Mouse (Mus musculus) adrenal gland, postnatal 14 days (tissue): ENCODE data around the gene Adora3. TPM values are rescaled to one million over a fixed set of nuclear protein-coding genes. Genes with fewer than 3 reads are reported as not detected.
"Not testable (repeated sequence)": the region's sequence is repeated elsewhere in the genome, so short reads cannot be mapped to it uniquely, and the experiment has no call there.

ENCODE experiments used
- DNase-seq: peaks from one replicate; pipeline ENCODE4 v3.0.0; 2021; ENCODE audit warnings: mixed read lengths
- total RNA-seq: library from RNA; stranded (reverse); gene quantifications from 2 replicates; pipeline ENCODE4 v1.2.3, GENCODE M21; 2021

Gene Adora3
- total RNA-seq, 1 experiment from 2014 or later, result 0.33 TPM

DNA sequence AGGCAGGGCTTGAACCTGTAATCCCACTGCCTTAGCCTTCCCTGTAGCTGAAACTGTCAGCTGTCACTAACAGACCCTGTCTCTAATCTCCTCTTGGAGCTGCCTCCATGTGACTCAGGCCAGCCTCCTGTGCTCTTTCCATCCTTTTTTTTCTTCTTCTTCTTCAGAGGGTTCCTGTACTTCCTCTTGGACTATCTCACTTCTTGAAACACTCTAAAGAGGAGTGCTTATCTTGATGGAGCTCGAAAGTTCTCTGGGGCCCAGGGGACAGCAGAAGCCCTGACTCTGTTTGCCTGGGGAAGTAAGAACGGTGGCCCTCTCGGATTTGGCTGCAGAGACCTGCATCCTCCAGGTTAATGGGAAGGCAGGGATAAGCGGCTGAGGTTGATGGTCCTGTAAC is 33.6 kb downstream of the Adora3 start:
- no peak for DNase-seq

DNA sequence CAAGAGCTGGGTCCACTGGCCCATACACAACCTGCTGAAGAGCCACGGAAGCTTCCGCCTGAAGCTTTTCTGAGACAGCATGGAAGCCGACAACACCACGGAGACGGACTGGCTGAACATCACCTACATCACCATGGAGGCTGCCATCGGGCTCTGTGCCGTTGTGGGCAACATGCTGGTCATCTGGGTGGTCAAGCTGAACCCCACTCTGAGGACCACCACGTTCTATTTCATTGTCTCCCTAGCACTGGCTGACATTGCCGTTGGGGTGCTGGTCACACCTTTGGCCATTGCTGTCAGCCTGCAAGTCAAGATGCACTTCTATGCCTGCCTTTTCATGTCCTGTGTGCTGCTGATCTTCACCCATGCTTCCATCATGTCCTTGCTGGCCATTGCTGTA is 34.1 kb downstream of the Adora3 start:
- no peak for DNase-seq

DNA sequence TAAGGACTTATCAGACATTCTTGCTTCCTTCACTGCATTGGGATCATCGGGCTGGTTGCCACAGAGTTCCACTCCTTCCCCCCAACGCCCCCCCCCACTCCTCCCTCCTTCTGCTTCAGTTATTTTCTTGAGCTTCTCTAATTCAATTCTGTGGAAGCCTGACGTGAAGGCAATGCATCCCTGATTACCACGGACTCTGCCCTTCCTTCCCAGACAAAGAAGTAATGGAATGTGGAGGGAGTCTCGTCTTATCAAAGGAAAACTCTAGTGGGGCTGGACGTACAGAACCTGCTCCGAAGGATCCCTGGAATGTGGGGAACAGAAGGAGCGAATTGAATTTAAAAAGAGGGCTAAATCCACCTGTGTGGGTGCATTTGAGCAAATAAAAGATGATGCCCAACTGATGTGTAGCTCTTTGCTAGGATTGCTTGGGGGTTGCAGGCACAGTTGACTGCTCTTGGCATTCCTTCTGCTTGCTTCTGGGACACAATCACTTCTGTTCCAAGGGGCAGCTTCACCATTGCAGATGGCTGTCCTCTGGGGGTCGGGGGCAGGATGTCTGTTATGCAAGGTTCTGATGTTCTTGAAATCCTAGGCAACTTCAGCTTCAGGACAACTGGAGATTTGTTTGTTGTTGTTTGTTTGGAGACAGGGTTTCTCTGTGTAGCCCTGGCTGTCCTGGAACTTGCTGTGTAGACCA is 37.4 kb downstream of the Adora3 start:
- DNase-seq, result no peak

DNA sequence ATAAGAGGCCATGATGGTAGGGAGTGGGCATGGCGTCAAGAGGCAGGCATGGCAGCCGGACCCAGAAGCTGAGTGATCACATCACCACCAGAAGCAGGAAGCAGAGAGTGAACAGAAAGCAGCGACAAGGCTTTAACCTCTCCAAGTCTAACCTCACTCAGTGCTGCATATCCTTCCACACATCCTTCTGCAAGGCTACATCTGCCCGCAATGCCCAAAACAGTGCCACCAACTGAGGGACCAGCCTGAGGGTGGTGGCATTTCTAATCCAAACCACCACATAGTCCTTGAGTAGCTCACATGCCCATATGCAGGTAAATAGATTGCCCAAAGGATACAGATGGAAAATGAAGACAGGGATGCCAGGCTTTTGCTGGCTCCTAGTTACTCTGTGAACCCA is 38.3 kb downstream of the Adora3 start:
- no peak for DNase-seq

DNA sequence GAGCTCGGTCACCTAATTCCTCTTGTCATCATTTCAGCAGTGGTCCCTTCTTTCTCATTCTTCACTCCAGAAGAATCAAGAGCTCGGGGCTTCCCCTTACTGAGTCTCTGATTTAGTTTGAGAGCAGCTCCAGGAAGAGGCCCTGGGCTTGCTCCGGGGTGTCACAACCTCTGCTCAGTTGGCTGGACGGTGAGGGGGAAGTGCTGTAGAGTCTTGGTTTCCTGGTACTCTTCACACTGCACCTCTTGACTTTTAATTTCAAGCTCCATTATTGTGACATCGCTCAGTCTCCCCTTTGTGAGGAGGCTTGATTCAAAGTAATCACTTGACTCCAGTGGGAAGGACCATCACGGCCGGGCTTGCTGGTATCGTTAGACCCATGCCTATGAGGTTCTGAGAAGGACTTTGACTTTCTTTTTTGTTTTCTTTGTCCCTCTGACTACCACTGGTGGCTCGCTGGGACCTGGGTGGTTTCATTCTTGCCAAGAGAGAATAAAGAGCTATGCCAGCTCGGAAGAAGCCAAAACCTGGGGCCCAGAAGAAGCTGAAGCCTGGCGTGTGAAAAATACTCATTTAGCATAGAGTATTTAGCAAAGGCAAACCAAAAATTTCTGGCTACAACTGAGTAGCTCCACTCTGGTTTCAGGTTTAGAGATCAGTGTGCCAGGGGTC is 40.0 kb downstream of the Adora3 start:
- DNase-seq, result peak; percentile 27

DNA sequence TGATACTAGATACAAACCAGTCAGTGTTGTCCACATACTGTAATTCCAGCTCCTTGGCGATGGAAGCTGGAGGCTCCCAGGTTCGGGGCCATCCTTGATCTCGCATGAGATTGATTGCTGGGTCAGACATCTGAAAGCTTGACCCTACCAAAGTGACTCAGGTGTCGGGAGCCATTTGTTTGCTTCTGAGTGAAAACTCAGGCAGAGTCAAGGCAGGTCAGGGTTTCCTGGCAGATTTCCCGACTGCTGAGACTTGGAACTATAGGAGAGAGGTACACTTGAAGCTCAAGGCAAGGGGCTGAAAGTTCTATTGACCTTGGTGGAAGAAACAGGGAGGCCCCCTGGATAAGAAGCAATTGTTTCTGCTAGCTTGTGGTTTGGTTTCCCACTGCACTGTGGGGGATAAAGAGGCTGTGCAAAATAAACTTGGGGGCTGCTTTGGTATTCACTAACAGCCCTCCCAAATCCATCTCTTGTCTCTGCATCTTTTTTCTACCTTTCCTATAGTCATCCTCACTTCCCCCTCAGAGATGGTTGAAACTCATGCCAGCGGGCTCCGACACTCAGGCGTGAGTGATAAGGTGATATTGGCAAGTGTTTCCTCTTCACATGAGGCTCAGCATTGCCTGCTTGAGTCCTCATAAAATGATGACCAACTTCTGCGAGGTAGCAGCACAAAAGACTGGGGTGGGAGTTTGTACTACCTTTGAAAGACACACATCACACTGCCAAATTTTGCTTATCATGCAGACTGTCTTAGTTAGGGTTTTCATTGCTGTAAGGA is 41.6 kb downstream of the Adora3 start:
- peak; percentile 27 for DNase-seq

DNA sequence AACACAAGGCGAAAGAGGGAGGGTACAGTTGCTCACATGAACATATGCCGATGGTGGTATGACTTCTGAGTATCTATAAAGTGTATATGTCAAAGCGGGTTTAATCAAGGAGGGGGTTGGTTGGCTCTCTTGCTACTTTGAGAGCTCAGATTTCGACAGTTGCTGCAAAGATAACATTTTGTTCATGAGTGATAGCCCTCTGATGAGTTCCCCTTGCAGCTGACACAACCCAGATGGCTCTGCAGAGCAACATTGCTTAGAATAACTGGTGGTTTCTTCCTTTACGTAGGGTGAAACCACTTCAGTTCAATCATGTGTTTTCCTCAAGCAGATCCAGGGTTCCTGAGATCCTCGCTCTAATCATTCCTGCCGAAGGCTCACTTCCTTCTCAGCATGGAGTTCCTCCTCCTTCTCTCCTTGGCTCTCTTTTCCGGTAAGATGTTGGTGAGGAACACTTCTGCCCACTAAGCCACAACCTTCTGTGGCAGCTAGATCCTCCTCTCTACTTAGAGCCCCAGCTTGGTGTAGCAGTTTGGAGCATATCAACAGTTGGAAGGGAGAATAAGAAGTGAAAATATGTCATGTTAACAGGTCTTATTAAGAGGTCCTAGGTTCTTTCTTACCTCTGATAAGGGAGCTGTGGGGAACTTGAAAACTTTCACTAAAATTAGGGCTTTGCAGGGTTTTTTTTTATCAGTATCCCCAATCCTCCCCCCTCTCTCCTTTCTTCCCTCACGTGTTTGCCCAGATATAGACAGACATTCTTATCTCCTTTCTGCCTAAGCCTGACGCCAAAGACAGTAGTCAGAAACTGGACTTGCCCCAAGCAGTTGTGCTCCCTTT is 43.4 kb downstream of the Adora3 start:
- DNase-seq, result no peak

DNA sequence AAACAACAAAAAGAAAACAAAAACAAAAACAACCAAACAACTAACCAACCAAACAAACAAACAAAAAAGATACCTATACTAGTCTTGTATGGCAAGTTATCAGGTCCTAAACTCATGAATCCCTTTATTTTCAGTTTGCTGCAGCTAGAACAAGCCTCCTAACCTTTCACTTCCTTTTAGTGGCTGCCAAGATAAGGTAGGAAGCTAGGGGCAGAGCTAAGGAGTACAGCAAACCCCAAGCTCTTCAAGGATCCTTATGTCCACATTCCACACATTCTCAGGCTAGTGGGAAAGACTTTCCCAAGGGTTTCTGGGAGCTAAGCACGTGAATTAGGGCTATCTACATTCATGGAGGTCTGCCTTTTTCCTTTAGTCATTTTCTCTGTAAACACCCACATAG is 44.6 kb downstream of the Adora3 start:
- no peak for DNase-seq

DNA sequence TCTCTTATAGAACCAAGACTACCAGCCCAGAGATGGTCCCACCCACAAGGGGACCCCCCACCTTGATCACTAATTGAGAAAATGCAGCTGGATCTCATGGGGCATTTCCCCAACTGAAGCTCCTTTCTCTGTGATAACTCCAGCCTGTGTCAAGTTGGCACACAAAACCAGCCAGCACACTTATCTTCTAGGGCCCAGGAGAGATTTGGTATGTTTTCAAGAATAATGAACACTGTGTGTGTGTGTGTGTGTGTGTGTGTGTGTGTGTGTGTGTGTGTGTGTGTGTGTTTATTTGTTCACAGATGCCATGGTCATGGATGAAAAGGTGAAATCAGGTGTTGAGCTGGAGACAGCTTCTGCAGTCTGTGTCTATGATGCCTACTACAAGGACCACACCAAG is 45.8 kb downstream of the Adora3 start:
- DNase-seq, result not testable (repeated sequence)

DNA sequence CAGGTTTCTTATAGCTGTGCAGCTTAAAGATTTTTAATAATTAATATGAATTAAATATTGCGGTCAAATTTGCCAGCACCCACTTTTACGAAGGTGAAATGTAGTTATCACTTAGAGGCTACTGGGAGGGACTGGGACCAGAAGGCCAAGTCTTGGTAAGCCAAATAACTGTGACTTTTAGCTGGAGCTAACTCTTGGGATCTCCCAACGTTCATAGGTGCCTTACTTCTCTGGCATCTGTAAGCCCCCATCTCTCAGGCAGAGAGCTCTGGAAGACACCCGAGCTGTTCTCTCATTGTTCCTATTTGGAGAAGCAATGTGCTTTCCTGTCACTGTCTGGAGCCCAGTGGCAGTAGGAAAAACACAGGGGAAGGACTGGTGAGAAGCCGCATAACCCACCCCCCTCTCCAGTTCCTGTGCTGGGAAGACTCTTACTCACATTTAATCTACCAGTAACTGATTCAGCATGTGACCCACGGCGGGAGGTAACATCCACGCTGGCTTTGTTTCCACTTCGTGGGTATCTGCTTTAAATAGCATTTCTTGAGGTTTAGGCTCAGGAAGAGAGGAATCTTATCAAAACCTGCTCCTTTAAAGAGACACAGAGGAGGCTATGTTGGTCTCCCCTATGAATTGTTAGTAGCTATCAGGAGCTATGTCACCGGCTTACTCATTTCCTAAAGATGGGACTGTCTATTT is 47.1 kb downstream of the Adora3 start:
- DNase-seq, result no peak

DNA sequence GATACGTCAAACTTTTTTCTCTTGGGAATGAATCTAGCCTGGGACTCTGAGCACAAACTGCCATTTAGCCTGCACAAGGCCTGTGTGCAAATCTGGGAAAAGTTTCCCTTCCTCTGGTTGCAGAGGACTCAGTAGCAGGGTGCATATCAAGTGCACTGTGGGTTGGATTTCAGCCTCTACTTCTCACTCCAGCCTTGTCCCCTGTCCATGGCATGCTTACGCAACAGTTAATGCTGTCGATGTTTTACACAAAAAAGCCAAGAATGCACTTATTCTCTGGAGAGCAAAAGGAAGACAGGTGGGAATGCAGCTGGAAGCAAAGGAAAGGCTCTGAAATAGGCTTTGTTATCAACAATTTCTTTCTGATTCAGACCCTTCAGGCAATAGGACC is 47.7 kb downstream of the Adora3 start:
- no peak for DNase-seq

DNA sequence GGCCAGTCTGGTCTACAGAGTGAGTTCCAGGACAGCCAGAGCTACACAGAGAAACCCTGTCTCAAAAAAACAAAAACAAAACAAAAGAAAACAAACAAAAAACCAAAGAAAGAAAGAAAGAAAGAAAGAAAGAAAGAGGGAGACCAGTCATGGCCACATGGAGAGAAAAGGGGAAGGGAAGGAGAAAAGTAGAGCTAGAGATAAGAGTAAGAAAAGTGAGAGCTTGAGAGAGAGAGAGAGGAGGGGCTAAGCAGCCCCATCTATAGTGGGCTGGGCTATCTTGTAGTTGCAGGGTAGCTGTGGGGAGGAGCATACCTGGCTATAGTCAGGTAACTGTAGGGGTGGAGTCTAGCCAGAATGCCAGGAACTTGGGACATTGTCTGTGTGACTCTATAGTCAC is 50.1 kb downstream of the Adora3 start:
- not testable (repeated sequence) for DNase-seq

DNA sequence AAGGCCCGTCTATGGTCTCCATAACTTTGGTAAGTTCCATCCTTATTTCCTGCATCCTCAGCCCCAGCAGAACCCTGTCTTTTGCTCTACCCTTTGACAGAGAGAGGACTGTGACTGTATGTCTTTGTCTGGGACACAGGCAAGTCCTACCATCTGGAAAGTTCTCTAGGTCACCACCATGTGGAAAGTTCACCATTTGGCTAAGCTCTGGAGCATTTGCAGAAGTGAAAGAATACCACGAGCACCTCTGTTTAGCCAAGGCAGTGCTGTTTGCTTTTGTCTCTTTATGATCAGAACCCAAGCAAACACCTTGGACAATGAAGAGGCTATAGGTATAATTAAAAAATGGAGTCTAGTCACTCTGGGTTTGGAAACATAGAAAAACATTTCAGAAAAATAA is 51.3 kb downstream of the Adora3 start:
- DNase-seq, result no peak

DNA sequence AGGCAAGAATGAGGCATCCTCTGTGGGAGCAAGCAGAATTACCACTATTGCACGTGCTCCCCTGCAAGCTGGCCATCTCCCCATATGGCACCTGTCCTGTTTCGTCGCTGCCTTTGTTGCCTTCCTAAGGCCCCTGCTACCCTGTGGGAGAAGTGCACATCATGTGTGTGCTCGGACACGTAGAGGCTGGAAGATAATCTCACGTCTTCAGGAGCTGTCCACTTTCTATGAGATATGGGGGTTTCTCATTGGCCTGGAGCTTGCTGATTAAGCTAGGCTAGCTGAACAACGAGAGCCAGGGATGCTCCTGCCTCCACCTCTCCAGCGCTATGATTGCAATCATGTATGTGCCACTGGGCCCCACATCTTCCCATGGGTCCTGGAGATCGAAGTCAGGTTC is 54.0 kb downstream of the Adora3 start:
- DNase-seq, result no peak

DNA sequence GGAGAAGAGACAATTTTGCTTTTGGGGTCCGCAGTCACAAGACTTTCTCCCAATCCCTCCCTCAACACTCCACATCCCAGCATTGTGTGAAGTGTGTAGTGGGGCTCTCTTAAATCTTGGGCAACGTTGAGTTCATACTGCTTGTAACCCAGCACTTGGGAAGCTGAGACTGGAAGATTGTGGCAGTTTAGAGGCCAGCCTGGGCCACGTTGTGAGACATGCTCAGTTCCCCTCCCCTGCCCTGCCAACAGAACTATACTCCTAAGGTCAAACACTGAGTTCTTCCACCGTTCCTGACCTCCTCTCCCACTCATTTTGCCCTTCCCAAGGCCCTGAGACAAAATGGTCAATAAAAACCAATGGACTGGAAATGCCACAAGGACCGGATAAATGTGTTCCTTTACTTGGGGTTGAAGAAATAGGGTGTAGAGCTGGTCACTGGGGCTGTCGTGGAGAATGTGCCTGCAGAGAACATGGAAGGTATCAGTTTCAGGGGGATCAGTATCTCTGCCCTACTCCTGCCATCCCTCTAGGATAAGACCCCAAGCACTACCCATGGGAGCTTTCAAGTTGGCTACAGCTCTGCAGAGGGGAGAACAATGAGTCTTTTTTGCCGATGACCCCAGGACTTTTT is 57.0 kb downstream of the Adora3 start:
- no peak for DNase-seq

DNA sequence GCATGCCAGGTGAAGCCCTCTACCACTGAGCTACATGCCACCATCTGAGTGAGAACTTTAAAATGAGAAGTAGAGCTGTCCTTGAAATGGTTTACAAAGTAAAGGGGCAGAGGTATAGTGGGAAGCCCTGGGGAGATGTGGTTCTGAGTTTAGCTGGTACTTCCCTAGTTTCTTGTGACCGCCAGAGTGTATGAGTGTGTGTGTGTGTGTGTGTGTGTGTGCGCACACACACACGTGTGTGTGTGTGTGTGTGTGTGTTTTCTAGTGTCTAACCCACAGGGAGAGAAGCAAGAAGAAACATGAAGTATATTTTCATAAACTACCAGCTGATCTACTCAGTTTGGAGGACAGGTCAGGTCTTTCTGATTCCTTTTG is 57.5 kb downstream of the Adora3 start:
- DNase-seq, result no peak

DNA sequence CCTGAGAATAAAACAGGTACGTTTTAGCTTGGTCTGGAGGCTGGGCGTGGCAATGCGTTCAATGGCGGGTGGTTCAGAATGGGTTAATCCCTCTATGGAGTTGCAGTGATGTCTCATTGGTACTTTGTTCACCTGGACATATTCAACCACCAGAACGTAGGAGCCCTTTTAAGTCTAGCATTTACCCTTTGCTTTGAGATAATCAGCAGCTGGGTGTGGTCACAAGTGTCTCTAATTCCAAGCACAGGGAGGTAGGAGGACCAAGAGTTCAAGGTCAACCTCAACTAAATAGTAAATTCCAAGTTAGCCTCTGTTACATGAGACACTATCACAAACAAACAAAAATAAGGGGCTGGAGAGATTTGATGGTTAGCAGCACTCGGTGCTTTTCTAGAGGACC is 58.1 kb downstream of the Adora3 start:
- DNase-seq, result no peak

DNA sequence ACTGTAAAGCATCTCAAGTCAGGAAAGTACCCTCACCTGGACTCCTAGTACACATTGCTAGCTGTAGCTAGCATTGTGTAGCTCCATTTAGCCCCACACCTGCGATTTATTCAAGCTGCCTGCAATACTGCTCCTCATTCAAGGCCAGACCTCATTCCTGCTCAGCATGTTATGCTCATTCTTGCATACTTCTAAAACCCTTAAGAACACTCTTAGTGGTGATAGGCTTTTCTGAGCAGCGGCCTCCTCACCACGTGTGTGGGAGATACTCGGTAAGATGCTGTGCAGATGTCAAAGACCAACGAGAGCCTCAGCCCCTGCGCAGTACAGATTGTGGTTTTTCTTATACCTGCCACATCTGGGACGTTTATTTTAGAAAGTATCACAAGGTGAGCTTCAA is 59.2 kb downstream of the Adora3 start:
- DNase-seq, result no peak

DNA sequence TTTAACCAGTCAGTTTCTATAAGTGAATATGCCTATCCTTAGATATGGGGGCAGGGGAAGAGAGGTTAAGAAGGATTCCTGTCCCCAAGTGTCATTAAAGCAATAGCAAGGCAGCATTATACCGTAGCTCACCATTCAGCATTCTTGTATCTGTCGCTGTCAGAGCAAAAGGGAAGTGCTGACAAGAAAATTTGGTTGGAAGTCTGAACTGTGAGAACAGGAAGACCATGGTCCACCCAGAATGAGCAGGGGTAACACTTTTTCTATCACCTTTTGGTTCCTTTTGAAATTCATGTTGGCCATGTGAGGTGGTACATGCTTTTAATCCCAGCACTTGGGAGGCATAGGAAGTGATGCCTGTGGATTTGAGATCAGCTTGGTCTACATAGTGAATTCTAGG is 60.4 kb downstream of the Adora3 start:
- no peak for DNase-seq

DNA sequence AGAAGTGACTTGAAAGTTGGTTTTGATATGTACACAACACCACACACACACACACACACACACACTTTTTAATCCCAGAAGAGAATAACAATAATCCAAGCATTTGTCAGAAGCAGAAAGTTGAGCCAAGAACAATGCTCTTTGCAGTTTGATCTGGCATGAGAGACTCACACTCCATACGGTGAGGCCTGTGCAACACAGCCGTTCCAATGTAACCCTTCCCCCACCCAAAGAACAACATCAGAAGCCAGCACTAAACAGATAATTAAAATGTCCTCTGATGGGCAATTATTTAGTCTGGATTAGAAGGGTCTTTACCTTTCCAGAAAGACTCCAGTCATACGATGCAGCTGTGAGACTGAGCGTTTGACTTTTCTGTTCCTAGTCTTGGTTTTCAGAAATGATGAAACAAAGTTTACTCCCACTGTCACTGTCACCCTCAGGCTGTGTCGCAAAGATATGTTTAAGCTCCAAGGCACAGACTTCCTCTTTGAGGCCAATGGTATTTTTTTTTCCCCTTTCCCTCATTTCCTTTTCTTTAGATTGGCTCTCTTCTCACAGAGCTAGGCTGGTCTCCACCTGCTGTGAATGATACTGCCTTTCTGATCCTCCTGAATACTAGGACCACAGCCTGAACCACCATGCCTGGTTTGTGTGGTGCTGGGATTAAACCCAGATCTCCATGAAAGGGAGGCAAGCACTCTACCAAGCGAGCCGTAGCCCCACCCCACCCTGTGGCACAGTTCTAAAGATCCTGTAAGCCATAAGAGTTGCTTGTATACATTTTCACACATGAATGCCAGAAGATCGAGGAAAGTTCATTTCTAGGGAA is 61.8 kb downstream of the Adora3 start, which contains the start of gene I830077J02Rik:
TSS of gene I830077J02Rik (minus strand) at position 425 of the 832 bp plus-strand sequence.
- no peak for DNase-seq
